Mouse (Mus musculus): Measurements from ENCODE around the gene Slc1a2.

Gene Slc1a2

GRCm38 (mm10) chr2:102658163-102658660 lies at the start of gene Slc1a2:
Gene Slc1a2, plus strand, starts transcription at chr2:102658659.
- DNase-seq: no peak

- no peak for DNase-seq
Measured at GRCm38 (mm10) chr2:102610485-102610884, 48.0 kb upstream of the Slc1a2 start.

- no peak for DNase-seq
Measured at GRCm38 (mm10) chr2:102616637-102617036, 41.8 kb upstream of the Slc1a2 start.

- no peak for DNase-seq
Measured at GRCm38 (mm10) chr2:102620744-102621429, 37.6 kb upstream of the Slc1a2 start.

GRCm38 (mm10) chr2:102622176-102622575 lies 36.3 kb upstream of the Slc1a2 start:
- DNase-seq: no peak

DNA sequence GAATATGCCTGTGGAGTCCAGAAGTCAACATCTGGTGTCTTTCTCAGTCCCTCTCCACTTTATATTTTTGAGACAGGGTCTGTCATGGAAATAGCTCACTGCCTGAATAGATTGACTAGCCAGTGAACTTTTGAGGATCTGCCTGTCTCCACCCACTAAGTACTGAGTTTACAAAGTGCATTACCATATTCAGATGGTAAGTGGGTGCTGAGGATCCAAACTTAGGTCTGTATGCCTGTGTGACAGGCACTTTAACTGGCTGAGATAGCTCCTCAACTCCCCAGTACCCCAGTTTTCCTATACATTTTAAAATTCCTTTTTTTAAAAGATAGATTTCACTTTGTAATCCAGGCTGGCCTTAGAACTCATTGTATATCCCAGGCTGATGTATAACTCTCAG lies 35.5 kb upstream of the Slc1a2 start:
- no peak for DNase-seq

- DNase-seq: no peak
Measured at GRCm38 (mm10) chr2:102624538-102624937, 33.9 kb upstream of the Slc1a2 start.

- DNase-seq: no peak
Measured at GRCm38 (mm10) chr2:102632361-102632760, 26.1 kb upstream of the Slc1a2 start.

DNA sequence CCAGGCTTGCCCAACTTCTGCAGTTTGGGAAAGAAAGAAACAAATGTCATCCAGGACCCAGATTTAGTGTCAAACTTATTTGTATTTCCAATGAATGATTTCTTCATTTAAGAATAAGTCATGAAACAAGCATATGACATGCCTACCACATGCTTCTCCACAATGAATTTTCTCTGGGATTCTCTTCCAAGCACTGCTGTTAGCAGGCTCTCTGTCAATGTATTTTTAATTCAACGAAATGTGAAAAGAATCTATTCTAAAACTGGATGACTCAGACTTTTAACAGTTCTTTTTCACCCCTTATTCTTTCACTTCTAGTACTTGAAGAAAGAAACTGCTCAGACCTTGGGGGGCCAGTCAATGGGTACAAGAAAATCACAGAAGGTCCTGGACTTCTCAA lies 24.4 kb upstream of the Slc1a2 start:
- no peak for DNase-seq

DNA sequence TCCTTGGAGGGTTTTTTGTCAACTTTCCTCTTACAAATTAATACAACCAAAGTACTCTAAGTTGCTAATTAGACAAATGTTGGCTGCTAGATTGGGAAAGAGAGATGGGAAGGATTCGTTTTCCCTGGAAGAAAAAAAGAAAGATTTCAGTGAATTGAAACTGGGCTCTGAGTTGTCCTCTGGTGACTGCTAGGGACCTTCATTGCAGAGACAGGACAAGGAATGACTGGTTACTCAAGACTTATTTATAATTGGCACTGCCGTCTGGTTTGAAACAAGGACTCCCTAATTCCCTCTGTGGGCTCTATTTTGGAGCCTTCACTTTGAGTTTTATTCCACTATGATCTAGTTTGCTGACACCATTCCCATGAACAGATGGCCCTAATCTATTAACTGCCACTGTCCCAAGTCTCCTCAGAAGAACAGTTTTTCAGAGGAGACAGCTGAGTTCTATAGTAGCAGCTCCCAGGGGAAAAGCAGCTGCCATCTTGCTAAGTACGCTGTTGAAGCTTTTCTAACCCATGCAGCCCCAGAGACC lies 22.9 kb upstream of the Slc1a2 start:
- DNase-seq: no peak

- DNase-seq: no peak
Measured at GRCm38 (mm10) chr2:102636116-102636600, 22.3 kb upstream of the Slc1a2 start.

- DNase-seq: no peak
Measured at GRCm38 (mm10) chr2:102638140-102638539, 20.3 kb upstream of the Slc1a2 start.

DNA sequence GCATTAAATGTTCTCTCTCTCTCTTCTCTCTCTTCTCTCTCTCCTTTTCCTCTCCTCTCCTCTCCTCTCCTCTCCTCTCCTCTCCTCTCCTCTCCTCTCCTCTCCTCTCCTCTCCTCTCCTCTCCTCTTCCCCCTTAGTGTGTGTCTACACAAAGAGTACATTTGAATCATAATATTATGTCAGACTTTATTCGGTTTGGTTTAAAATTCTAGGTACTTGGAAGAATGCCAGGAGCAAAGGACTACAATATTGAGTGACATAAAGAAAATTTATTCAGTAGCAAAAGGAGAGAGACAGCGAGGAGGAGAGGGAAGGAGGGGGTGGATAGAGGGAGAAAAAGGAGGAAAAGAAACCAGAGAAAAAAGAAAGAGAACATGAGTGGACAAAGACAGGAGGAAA lies 19.8 kb upstream of the Slc1a2 start:
- DNase-seq: no peak

GRCm38 (mm10) chr2:102648845-102649500 lies 9.5 kb upstream of the Slc1a2 start:
- DNase-seq: no peak

GRCm38 (mm10) chr2:102650322-102650721 lies 8.1 kb upstream of the Slc1a2 start:
- no peak for DNase-seq

DNA sequence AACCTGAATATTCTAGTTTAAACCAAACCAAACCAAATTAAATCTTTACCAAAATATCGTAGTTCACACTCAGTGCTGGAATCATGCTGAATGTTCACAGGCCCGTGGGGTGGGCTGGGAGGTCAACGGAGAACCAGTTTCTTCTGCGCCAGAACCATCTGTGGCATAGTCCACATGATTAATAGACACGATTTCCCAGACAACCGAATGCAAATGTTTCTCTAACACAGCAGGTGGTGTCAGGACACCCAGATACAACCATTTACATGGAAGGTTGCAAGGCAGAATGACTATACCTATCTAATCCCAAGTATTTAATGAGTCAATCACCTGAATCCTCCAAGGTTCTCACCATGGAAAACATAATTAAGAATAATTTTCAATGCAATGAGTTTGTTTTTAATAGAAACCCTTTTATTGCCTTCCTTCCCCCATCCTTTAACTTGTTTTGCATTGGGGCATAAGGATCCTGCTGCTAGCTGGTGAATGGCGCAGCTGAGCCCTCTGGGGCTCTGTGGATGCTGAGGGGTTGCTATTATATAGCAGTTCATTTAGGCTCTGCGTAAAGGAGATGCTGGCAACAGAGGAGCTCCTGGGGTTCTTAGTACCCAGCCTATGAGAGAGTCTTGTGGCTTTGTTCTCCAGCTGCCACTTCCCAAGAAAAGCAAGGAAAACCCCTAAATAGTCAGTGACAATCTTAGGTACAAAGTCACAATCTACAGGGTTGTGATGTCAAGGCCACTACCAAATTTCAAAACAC lies 2.3 kb upstream of the Slc1a2 start:
- DNase-seq: no peak

DNA sequence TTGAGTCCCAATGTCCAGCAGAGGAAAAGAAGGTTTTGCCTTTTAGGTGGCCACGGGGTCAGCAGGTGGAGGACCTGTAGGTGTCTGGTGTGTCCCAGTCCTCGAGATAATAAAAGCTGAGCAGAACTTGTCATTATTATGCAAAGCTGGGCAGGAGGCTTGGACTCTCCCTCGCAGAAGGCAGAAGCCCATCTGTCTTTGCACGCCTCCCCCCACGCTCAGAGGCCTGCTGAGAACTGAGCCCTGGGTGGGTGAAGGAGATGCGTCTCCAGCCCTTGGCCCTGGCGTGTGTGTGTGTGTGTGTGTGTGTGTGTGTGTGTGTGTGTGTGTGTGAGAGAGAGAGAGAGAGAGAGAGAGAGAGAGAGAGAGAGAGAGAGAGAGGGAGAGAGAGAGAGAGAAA lies 733 bp upstream of the Slc1a2 start:
- no peak for DNase-seq

GRCm38 (mm10) chr2:102658661-102659520 lies 432 bp downstream of the Slc1a2 start:
- no peak for DNase-seq

- DNase-seq: no peak
Measured at GRCm38 (mm10) chr2:102659521-102659830, 1.0 kb downstream of the Slc1a2 start.

DNA sequence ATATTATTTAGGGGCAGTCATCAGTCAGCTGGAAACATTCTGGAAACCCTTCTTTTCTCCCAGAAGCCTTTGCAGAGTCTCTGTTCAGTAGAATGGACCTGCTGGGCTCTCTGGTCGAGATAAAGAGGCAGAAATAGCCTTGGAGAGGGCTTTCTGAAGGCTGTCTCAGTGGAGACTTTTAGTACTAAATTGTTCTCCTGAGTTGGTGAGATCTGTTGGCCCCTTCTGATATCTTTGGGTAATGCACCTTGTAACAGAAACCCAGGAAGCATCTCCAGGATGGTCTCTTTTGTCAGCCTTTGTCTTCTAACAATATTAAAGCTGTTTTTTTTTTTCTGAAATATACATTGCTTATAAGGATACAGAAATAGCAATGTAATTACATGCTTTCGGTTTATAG lies 2.6 kb downstream of the Slc1a2 start:
- DNase-seq: no peak

DNA sequence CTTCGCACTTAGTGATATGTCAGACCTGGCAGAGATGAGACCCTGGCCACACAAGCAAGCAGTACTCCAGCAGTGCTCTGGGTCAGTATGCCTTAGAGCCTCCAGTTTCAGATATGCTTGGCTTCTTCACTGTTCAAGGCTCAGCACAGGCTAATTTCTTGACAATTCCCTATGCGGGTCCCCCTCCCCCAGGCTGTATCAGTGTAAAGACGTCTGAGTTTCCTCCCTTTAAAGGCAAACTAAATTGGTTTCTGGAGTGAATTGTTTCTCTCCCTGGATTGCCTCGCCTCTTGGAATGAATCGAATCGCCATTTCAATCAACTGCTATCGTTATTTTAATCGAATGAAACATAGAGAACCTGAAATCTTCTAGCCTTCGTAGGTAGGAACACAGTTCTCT lies 4.5 kb downstream of the Slc1a2 start:
- DNase-seq: no peak

DNA sequence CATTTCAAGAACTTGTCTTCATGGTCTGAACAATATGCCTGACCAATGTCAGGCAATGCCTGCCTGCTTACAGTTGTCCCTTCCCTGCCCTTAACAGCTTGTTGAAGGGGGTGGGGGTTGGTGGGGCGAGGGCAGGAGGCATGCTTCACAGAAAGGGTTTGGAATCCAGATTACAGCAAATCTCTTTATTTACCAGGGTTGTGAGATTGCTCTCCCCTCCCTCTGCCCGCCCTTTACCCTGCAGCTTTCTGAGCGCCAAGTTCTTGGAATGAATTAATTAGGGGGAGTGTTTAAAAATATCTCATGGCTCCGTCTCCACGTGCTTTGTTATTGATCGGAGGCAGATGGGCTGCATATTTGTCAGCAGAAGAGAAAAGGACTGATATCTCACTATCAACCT lies 4.9 kb downstream of the Slc1a2 start:
- DNase-seq: no peak

DNA sequence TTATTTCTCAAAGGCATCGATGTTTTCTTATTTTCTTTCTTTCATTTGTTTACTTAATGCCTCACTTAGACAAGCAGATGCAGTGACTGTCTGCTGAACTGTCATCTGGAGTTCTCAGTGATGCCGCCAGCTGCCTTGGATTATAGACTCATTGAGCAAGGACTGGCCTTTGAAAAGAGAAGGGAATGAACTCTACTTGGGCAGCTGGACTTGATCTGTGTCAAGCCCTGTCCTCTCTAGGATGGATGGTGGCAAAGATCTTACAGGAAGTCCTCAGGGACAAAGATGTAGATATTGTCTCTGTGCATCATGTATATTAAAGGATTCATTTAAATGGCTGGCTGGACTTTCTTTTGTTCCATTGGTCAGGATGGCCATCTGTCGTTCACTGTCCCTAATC lies 5.4 kb downstream of the Slc1a2 start:
- DNase-seq: no peak
